Mouse (Mus musculus) CH12F3 (cell line): ENCODE results near the gene Aldh4a1.

ENCODE experiments used
- in situ Hi-C: fragments of 300-500 bp; cut with MboI; formaldehyde crosslinking; loops from 2 replicates; pipeline ENCODE4 v1.14.3; 2020; ENCODE audit warnings: low sequenced_read_pairs

Gene Aldh4a1

DNA sequence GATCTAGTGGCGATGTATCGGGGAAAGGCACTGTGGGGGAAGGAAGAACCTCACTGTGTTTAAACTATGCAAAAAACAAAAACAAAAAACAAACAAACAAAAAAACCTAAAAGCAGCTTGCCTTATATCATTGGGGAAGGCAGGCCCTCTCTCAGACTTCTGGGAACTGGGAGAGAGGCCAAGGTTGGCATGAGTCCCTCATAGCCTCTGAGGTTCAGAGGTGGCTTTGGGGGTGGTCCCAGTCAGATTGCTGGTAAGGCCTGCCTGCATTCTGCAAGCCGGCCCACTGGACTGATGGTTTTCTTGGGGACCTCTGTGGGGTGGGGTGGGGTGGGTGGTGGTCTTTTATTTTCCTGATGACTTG lies 5.7 kb upstream of the Aldh4a1 start:
- in situ Hi-C loops: no loop called here

GRCm38 (mm10) chr4:139619765-139620164 lies 2.9 kb upstream of the Aldh4a1 start:
- in situ Hi-C loops: no loop called here

DNA sequence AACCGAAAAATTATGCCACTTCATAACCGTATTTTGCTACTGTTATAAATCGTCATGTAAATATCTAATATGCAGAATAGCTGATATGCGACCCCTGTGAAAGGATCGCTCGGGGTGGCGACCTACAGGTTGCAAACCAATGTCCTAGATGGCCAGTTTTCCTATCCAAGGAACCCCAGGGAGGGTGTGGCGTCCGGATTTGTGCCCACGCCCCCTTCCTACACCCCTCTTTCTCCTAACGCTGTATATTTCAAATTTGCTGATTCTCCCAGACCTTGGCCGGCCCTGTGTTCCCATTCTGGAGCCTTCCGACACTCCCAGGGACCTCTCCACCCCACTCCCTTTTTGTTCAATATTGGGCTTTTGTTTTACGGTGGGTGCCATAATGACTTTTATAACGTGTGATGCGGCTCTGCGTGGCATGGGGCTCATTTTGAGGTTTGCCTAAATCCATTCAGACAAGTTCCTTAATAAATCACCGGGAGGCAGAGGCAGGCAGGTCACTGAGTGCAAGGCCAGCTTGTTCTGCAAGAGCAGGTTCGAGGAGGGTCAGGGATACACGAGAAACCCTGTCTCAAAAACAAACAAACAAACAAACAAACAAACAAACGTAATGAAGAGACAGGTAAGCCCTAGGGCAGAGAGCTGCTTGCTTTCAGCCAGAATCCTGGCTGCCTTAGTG lies 909 bp downstream of the Aldh4a1 start:
- in situ Hi-C loops: no loop called here

DNA sequence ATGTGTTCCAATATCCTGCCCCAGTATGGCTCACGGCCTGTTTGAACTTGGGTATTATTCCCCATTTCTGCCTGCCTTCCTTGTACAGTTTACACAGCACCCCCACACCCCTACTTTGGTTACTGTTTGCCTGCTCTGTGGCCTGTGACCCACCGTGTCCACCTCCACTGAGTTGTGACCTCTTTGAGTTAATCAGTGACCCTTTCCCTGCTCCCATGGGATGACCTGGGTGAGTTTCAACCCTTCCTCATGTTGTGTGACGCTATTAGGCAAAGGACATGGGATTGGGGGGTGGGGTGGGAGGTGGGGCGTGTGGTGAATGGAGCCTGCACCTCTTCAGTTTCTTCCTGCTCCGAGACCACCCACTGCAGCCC lies 1.4 kb downstream of the Aldh4a1 start:
- in situ Hi-C loops: no loop called here

GRCm38 (mm10) chr4:139624706-139625105 lies 2.0 kb downstream of the Aldh4a1 start:
- in situ Hi-C loops: no loop called here

GRCm38 (mm10) chr4:139627361-139627760 lies 4.7 kb downstream of the Aldh4a1 start:
- in situ Hi-C loops: no loop called here

GRCm38 (mm10) chr4:139630171-139630570 lies 7.5 kb downstream of the Aldh4a1 start:
- in situ Hi-C loops: loop anchor here (10.0 kb wide), 1 partner anchor 135 kb away; no protein-coding TSS in a partner anchor

DNA sequence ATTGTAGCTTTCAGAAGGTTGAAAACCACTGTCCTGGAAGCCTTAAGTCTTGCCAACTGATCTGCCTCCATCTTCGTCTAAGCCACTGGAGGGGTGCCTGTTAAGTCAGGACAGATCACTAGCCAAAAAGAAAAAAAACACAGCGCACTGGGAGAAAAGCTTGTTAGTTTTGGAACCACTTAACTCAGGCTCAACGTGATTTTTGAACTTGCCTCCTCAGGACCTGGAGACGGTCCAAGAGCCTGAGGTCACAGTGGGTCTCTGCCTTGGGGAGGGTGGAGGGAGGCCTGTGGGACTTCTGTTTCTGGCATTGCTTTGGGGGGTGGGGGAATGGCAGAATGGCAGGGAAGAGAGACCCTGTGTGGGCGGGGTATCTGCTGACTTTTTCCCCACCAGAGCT lies 8.5 kb downstream of the Aldh4a1 start:
- in situ Hi-C loops: loop anchor here (10.0 kb wide), 1 partner anchor 136 kb away; no protein-coding TSS in a partner anchor

DNA sequence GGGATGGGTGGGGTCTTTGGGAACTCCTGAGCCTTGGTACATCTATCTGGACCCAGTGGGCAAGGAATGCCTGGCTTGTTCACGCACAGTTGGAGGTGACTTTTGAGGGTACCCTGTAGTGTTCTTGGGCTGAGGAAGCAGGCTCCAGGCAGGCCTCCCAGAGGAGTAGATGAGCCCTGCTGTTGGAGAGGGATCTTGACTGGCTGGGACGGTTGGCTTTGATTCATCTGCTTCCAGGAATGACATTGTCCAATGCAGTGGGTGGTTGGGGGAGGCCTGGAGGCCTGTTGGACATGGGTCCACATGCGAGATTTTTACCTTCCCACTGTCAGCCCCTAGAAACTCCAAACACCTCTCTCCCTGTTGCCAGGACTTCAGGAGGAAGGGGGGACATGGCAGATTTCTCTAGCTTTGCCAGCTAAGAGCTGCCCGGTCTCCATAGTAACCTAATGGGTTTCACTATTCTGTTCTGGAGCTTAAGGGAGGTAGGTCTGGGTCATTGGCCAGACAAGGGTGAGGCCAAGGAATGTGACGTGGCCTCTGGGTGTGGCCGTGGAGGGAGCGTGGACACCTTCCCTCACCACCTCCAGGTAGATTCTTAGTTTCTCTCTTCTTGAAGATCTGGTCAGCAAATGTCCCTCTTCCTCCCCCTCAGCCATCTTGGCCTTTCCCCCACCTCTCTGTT lies 9.0 kb downstream of the Aldh4a1 start:
- in situ Hi-C loops: loop anchor here (10.0 kb wide), 1 partner anchor 137 kb away; no protein-coding TSS in a partner anchor

GRCm38 (mm10) chr4:139632254-139632580 lies 9.6 kb downstream of the Aldh4a1 start:
- in situ Hi-C loops: loop anchor here (10.0 kb wide), 1 partner anchor 137 kb away; no protein-coding TSS in a partner anchor

DNA sequence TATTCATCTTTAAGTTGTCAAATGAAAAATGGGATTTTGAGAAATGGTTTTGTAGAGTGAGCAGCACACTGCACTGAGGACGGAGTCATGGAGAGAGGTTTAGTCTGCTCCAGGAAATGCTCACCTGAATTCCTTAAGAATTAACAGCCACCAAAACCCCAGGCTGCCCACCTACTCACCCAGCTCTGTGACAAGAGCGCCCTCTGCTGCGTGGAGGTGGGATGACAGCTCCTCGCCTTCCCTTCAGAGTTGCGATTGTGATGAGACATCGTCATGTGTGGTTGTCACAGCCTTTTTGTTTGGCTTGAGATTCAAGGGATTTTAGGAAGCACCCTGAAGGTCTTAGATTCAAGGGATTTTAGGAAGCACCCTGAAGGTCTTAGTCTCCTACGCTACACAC lies 13.7 kb downstream of the Aldh4a1 start:
- in situ Hi-C loops: loop anchor here (10.0 kb wide), 1 partner anchor 142 kb away; no protein-coding TSS in a partner anchor

GRCm38 (mm10) chr4:139637847-139638246 lies 15.2 kb downstream of the Aldh4a1 start:
- in situ Hi-C loops: loop anchor here (10.0 kb wide), 1 partner anchor 143 kb away; no protein-coding TSS in a partner anchor

GRCm38 (mm10) chr4:139638356-139638755 lies 15.7 kb downstream of the Aldh4a1 start:
- in situ Hi-C loops: loop anchor here (10.0 kb wide), 1 partner anchor 144 kb away; no protein-coding TSS in a partner anchor

DNA sequence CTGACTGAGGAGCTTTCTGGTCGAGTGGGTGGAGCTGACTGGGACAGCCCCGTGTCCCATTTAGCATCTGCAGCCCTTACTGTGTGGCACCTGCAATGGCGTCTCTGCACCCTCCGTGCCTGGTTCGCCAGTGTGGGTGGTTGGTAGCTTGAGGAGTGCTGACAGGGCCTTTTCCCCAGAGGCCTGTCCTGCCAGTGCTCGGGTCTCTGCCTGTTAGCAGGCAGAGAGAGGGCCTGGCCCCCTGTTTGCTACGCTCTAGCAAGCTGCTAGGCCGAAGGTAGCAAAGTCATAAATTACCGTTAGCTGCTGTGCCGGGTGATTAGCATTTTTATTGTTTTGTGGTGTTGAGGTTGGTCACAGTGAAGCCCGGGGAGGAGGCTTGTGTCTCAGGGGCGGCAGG lies 17.1 kb downstream of the Aldh4a1 start:
- in situ Hi-C loops: loop anchor here (10.0 kb wide), 1 partner anchor 145 kb away; no protein-coding TSS in a partner anchor

GRCm38 (mm10) chr4:139640333-139640732 lies 17.7 kb downstream of the Aldh4a1 start:
- in situ Hi-C loops: no loop called here

GRCm38 (mm10) chr4:139640775-139641174 lies 18.1 kb downstream of the Aldh4a1 start:
- in situ Hi-C loops: no loop called here

DNA sequence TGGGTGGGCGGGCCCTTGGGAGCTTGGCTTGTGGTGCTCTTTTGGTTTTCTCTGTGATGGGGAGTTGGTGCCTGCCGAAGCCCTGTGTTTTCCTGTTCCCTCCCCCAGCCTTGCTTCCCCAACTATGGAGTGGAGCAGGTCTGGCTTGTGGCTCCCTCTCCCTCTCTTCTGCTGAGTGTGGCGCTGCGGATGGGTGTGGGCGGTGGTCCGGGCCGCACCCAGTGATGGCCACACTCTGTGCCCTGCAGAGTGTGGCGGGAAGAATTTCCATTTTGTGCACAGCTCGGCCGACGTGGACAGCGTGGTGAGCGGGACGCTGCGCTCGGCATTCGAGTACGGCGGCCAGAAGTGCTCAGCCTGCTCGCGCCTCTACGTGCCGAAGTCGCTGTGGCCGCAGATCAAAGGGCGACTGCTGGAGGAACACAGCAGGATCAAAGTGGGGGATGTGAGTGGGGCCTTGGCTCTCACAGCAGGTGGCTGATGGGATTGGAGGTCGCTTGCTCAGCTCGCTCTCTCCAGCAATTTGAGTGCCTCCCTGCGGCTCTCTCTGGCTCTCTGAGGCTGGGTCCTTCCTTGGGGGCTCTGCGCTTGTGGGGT lies 19.3 kb downstream of the Aldh4a1 start:
- in situ Hi-C loops: no loop called here

GRCm38 (mm10) chr4:139643972-139644371 lies 21.3 kb downstream of the Aldh4a1 start:
- in situ Hi-C loops: no loop called here

DNA sequence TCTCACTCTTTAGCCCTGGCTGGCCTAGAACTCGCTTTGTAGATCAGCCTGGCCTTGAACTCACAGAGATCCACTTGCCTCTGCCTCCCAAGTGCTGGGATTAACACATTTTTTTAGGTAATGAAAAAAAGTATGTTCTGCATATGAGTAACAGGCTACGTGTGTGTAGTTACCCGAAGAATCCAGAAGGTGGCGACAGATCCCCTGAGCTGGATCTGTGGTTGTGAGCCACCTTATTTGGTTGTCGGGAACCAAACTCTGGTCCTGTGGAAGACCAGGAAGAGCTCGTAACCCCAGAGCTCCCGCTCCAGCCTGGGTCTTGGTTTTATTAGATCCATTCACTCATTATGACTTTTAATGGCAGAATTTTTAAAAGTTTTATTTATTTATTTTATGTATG lies 24.2 kb downstream of the Aldh4a1 start:
- in situ Hi-C loops: no loop called here

DNA sequence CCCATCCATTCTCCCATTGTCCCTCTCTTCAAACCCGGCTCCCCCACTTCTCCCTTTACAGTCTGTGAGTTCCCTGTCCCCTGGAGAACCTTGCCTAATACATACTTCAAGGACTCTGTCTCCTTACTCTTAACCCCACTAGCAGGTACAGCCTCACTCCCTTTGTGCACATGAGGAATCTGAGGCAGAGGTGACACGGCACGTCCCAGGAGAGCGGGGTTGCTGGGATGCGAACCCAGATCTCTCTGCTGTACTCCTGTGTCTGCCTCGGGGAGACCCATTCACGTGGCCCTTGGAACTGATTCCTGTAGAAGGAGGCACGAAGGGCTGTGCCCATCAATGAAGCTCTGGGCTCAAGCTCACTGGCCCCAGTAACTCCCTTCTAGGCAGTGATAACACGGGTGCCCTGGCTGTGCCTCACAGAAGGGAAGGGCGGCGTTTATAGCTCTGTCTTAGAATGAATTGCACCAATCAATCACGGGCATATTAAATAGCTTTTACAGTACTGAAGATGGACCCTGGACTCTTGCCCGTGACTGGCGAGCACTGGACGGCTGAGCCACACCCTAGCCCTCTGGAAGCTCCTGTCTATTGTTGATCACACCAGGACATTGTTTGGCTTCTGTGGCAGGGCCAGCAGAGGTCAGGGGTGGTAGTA lies 27.5 kb downstream of the Aldh4a1 start:
- in situ Hi-C loops: no loop called here

- in situ Hi-C loops: no loop called here
Measured at GRCm38 (mm10) chr4:139650907-139651306, 28.2 kb downstream of the Aldh4a1 start.
